Mouse (Mus musculus) hindbrain, embryonic 16.5 days (tissue): Measurements from ENCODE around the gene Zfp653. TPM values are rescaled to one million over a fixed set of nuclear protein-coding genes. Genes with fewer than 3 reads are reported as not detected.

Experiments used
- ATAC-seq: fragments of 200-750 bp; cut with Nextera tagmentation; 2 replicates; pipeline ENCODE4 v1.8.0; 2017; ENCODE audit warnings: moderate TSS enrichment, moderate library complexity
- H3K27ac ChIP-seq: fragments of 300-500 bp; sonication (generic); 2 replicates; pipeline ENCODE4 v1.5.1; 2014; ENCODE audit warnings: low read depth, mild to moderate bottlenecking, control low read depth, low read length, moderate library complexity
- H3K27me3 ChIP-seq: fragments of 300-500 bp; sonication (generic); replicated peaks from 2 replicates; pipeline ENCODE4 v1.6.1; 2014; ENCODE audit warnings: low read length; ENCODE audit not compliant: control insufficient read depth, insufficient read depth
- H3K36me3 ChIP-seq: fragments of 300-500 bp; sonication (generic); 2 replicates; pipeline ENCODE4 v1.6.1; 2014; ENCODE audit warnings: mild to moderate bottlenecking, low read length, moderate library complexity, mixed read lengths; ENCODE audit not compliant: control insufficient read depth, insufficient read depth
- H3K4me1 ChIP-seq: fragments of 300-500 bp; sonication (generic); 2 replicates; pipeline ENCODE4 v1.6.1; 2014; ENCODE audit warnings: low read depth, low read length; ENCODE audit not compliant: control insufficient read depth, insufficient read depth
- H3K4me2 ChIP-seq: fragments of 300-500 bp; sonication (generic); 2 replicates; pipeline ENCODE4 v1.6.1; 2014; ENCODE audit warnings: mild to moderate bottlenecking, low read length, control low read depth, moderate library complexity
- H3K4me3 ChIP-seq: fragments of 300-500 bp; sonication (generic); 2 replicates; pipeline ENCODE4 v1.5.1; 2014; ENCODE audit warnings: mild to moderate bottlenecking, low read length, control low read depth, moderate library complexity
- H3K9ac ChIP-seq: fragments of 300-500 bp; sonication (generic); 2 replicates; pipeline ENCODE4 v1.6.1; 2014; ENCODE audit warnings: low read depth, mild to moderate bottlenecking, control low read depth, low read length, moderate library complexity
- H3K9me3 ChIP-seq: fragments of 300-500 bp; sonication (generic); 2 replicates; pipeline ENCODE4 v1.6.1; 2014; ENCODE audit warnings: mild to moderate bottlenecking, low read length, moderate library complexity; ENCODE audit not compliant: control insufficient read depth
- whole genome bisulfite sequencing: fragments of 180-500 bp; shearing (Covaris S2); extraction: QIAGEN DNeasy Blood & Tissue Kit; methylation state at CpG from one replicate; pipeline ENCODE4 v1.1.7; 2014; 5-methylcytosine and 5-hydroxymethylcytosine counted together
- polyA plus RNA-seq: library from polyadenylated mRNA; unstranded; fragments of >200 nt; fragmentation: Nextera tagmentation; extraction: Ambion mirVana; gene quantifications from 2 replicates; pipeline ENCODE4 v1.2.1, GENCODE M21; 2015

Gene Zfp653
- polyA plus RNA-seq, 1 experiment from 2014 or later = 16.6 TPM

GRCm38 (mm10) chr9:22058011-22058424, 13.2 kb downstream of the Zfp653 start:
- Histone ChIP-seq H3K4me3 (no peak overlapping the region), H3K27me3 (no peaks in the 10 kb centered on the region), H3K27ac (no peak overlapping the region), H3K9me3 (no peaks in the 10 kb centered on the region), H3K4me2 (no peak overlapping the region), H3K9ac (no peak overlapping the region), H3K36me3 (peaks cover 4% of the 10 kb centered on the region; the same call in 1 of the 2 replicates), H3K4me1 (peaks cover 6% of the 10 kb centered on the region)
- ATAC-seq = peak; percentile 29
- WGBS = 70% methylated on average over 9 of the region's 9 CpGs

GRCm38 (mm10) chr9:22057031-22057517, 14.1 kb downstream of the Zfp653 start:
- 92% methylated on average over 9 of the region's 9 CpGs for WGBS
- no peak overlapping the region for H3K9ac ChIP-seq

GRCm38 (mm10) chr9:22056303-22056910, 14.8 kb downstream of the Zfp653 start:
- Histone ChIP-seq H3K4me2 (no peak overlapping the region), H3K27me3 (no peaks in the 10 kb centered on the region), H3K9me3 (no peaks in the 10 kb centered on the region), H3K4me1 (peaks cover 10% of the 10 kb centered on the region), H3K9ac (no peak overlapping the region), H3K36me3 (peaks cover 4% of the 10 kb centered on the region; the same call in 1 of the 2 replicates), H3K27ac (no peak overlapping the region), H3K4me3 (no peak overlapping the region)
- no peak for ATAC-seq
- WGBS = 84% methylated on average over 9 of the region's 9 CpGs

More at GRCm38 (mm10) chr9:22057031-22057517, 14.1 kb downstream of the Zfp653 start:
- peaks cover 4% of the 10 kb centered on the region; the same call in 1 of the 2 replicates for H3K36me3 ChIP-seq
- no peaks in the 10 kb centered on the region for H3K27me3 ChIP-seq
- ATAC-seq = no peak
- H3K4me3 ChIP-seq = no peak overlapping the region
- H3K9me3 ChIP-seq = no peaks in the 10 kb centered on the region
- no peak overlapping the region for H3K27ac ChIP-seq
- H3K4me1 ChIP-seq = peaks cover 9% of the 10 kb centered on the region
- H3K4me2 ChIP-seq = no peak overlapping the region

- Histone ChIP-seq H3K4me3 (no peak overlapping the region), H3K4me1 (peaks cover 10% of the 10 kb centered on the region), H3K27ac (no peak overlapping the region), H3K9me3 (no peaks in the 10 kb centered on the region), H3K36me3 (peaks cover 4% of the 10 kb centered on the region; the same call in 1 of the 2 replicates), H3K4me2 (no peak overlapping the region), H3K9ac (no peak overlapping the region), H3K27me3 (no peaks in the 10 kb centered on the region)
- WGBS = 36% methylated on average over 29 of the region's 29 CpGs
- ATAC-seq = no peak
Observed at GRCm38 (mm10) chr9:22055713-22056112, 15.5 kb downstream of the Zfp653 start.

GRCm38 (mm10) chr9:22054411-22055076, 16.6 kb downstream of the Zfp653 start:
- Histone ChIP-seq H3K27me3 (no peaks in the 10 kb centered on the region), H3K36me3 (peaks cover 4% of the 10 kb centered on the region; the same call in 1 of the 2 replicates), H3K27ac (no peak overlapping the region), H3K9me3 (no peaks in the 10 kb centered on the region), H3K4me2 (peak overlapping the region; percentile 61), H3K4me3 (peak overlapping the region; percentile 34), H3K9ac (peak overlapping the region; percentile 39), H3K4me1 (peaks cover 12% of the 10 kb centered on the region)
- WGBS = under 1% methylated on average over 32 of the region's 32 CpGs
- peak; percentile 35 for ATAC-seq

- 41% methylated on average over 7 of the region's 7 CpGs for WGBS
- peaks cover 4% of the 10 kb centered on the region; the same call in 1 of the 2 replicates for H3K36me3 ChIP-seq
- ATAC-seq = no peak
Observed at GRCm38 (mm10) chr9:22053657-22054056, 17.5 kb downstream of the Zfp653 start.

GRCm38 (mm10) chr9:22051958-22052254, 19.3 kb downstream of the Zfp653 start, which contains the start of gene Elavl3:
Gene Elavl3 (minus strand): TSS chr9:22052023.
- ATAC-seq = peak; percentile 68
- Histone ChIP-seq H3K36me3 (no peaks in the 10 kb centered on the region), H3K4me1 (peaks cover 36% of the 10 kb centered on the region), H3K9ac (peak within 1 kb of the TSS; percentile 89), H3K27me3 (no peaks in the 10 kb centered on the region), H3K4me3 (peak within 1 kb of the TSS; percentile 82), H3K4me2 (peak within 1 kb of the TSS; percentile 80), H3K27ac (peak within 1 kb of the TSS; percentile 95), H3K9me3 (no peaks in the 10 kb centered on the region)
- 1% methylated on average over 28 of the region's 28 CpGs for WGBS

More at GRCm38 (mm10) chr9:22053657-22054056, 17.5 kb downstream of the Zfp653 start:
- Histone ChIP-seq H3K27ac (no peak overlapping the region), H3K4me2 (no peak overlapping the region), H3K9ac (no peak overlapping the region), H3K9me3 (no peaks in the 10 kb centered on the region), H3K4me3 (no peak overlapping the region), H3K27me3 (no peaks in the 10 kb centered on the region), H3K4me1 (peaks cover 20% of the 10 kb centered on the region)

- Histone ChIP-seq H3K9ac (peak overlapping the region; percentile 89), H3K4me1 (peaks cover 39% of the 10 kb centered on the region), H3K27me3 (no peaks in the 10 kb centered on the region), H3K9me3 (no peaks in the 10 kb centered on the region), H3K4me2 (peak overlapping the region; percentile 80), H3K4me3 (peak overlapping the region; percentile 82), H3K36me3 (no peaks in the 10 kb centered on the region), H3K27ac (peak overlapping the region; percentile 95)
- ATAC-seq = peak; percentile 10
- WGBS = under 1% methylated on average over 52 of the region's 67 CpGs
Observed at GRCm38 (mm10) chr9:22051161-22051957, 19.8 kb downstream of the Zfp653 start.
